Mouse (Mus musculus): Measurements from ENCODE around the gene Trpm1. TPM values are rescaled to one million over a fixed set of nuclear protein-coding genes. Genes with fewer than 3 reads are reported as not detected.
A peak's percentile ranks its signal among the peaks of the same experiment; 100 is the strongest.

Gene Trpm1
- total RNA-seq, 2 experiments from 2014 or later = 0.38 to 0.66 TPM

DNA sequence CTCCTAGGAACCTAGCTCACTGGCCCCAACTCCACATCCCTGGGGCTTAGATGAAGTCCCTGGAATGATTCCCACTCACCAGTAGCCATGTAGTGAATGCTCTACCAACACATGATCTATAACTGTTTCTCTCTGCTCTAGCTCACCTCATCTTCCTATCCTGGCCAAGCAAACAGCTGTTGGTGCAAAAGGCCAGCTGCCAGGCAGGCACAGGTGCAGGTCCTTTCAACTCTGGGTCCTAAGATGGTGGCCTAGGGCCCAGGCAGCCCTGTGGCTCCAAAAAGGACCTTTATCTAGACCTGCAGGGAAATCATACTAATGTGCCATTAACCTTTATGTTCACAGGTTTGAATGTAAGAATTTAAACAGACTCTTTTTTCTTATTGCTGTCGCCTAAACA, 10.3 kb downstream of the Trpm1 start:
- no peak for DNase-seq

DNA sequence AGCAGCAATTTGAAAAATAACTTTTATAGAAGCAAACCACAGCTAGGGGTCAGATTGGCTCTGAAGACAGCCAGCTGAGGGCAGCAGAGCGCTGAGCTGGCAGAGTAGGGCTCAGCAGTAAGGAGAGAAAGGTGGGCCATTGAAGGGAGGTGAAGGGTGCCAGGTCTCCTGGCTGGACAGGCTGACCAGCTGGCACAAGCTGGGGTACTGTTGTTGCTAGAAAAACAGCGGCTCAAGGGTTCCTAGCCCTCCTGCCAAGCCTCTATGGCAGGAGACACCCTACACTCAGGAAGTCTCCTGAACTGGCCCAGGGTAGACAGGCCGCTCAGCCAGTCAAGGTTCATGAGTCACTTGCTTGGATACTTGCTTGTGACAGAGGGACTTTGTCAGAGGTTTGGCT, 11.4 kb downstream of the Trpm1 start:
- DNase-seq = peak; percentile 57

DNA sequence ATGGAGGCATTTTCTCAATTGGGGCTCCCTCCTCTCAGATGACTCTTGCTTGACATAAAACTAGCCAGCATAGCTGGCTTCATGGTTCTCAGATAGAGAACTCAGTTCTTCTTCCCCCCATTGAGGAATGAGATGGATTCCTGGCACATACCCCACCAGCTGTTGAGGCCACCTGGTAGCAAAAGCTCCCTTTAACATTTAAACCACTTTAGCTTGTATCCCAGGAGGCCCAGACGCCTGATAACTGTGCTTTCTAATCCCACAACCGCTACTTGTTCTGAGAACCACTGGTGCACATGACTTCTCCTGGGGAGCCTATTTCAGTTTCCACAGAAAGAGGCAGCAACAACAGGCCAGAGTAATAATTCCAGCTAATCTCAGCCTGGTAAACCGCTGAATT, 12.4 kb downstream of the Trpm1 start:
- DNase-seq = no peak

DNA sequence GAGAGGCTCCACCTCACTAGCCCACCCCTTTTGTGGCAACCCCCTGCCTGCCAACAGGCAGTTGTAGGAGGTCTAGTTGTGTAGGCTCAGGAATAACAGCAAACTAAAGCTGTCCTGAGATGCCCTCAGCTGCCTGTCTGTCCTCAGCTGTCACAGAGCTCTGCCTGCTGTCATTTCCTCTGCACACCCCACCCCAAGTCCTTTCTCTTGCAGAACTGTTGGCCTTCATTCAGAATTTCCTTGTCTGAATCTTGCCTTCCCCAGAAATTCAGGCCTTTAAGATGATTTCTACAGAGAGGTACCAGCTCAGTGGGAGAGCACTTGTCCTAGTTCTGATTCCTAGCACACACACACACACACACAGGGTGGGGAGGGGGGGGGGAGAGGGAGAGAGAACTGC, 13.1 kb downstream of the Trpm1 start:
- DNase-seq = no peak

DNA sequence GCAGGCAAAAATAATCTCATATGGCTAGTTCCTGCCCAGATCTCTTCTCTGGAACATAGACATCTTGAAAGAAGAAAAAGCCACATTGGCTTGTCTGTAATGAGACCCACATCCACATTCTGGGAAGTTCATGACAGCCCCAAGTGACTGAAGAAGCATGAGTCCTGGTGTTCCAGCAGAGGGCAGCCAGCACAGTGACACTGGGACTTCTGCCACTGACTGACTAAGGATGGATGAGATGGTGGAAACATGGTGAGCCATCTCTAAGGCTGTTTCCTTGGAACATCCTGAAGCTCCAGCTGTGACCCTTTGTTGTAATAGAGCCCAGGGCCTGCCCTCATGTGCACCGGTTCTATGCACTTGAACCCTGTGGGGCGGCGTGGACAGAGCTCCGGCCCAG, 25.7 kb downstream of the Trpm1 start:
- no peak for DNase-seq

DNA sequence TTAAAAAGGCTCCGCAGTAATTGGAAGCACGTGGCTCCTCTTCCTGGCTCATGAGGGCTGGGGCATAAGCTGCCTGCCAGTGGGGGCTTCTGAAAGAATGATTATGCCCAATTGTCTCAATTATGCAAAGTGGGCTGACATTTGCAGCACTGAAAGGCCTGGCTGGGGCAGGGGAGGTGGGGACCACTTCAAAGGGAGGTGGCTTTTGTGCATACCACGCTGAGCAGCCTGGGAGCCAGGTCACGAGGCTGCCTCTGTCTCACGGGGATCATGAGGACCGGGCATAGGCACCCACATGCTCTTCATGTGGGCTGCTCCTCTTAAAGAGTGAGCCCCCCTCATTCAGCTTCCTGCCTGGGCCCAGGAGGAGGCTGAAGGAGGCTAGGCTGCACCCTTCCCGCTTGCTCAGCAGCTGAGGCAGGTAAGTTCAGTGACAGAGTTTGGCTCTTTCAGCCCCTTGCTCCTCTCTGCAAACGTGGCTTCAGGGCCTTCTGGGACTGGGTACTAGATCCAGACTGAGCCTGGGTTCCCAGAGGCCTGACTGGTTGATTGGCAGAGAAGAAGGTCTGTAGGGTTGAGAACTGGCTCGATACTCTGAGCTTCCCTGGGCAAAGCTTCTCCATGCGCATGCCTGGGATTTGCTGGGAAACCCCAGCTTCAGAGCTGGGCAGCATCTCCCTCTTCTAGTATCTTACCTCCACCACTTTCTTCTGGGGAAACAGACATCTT, 31.7 kb downstream of the Trpm1 start:
- no peak for DNase-seq

DNA sequence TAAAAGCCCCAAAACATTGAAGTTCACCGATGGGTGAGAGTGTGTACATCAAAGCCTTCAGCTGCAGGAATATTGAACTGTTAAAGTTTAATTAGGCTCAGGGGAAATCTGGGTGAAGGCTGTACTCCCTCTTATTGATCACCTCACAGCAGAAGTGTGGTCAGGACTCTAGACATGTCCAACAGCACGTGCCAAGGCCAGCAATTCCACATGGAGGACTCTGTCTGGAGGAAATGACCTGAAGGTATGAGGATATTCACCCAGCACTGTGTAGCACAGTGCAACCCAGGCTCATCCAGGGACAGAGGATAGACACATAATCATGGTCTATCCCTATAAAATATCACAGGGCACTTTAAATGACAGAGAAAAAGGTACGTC, 32.3 kb downstream of the Trpm1 start:
- DNase-seq = no peak

DNA sequence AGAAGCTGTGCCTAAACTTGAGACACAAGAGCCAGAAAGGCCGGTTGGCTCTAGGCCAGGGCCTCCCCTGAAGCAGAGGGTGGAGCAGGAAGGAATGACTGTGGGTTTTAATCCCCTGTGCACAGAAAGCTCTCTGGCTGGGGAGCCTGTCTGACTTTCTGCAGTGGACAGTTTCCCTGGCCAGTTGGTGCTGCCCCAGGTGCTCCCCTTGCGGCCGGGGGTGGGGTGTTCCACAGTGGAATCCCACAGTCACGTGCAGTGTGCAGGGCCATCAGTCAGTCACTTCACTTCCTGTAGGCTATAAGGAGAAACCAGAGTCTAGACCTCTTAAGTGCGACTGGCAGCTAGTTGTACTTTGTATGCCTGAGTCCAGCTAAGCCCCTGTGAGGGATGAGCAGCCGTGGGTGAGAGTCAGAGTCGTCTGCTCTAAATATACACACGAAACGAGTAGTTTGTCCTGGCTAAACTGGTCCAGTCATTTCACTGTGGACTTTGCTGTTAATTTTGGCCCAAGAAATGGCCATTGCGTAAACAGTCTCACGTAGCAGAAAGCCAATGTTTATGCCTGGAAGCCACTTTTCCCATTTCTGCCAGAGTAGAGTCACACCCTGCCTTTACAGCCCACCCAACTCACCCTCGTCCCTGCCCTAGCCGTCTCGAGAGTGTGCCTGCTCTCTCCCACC, 38.8 kb downstream of the Trpm1 start:
- peak; percentile 53 for DNase-seq

DNA sequence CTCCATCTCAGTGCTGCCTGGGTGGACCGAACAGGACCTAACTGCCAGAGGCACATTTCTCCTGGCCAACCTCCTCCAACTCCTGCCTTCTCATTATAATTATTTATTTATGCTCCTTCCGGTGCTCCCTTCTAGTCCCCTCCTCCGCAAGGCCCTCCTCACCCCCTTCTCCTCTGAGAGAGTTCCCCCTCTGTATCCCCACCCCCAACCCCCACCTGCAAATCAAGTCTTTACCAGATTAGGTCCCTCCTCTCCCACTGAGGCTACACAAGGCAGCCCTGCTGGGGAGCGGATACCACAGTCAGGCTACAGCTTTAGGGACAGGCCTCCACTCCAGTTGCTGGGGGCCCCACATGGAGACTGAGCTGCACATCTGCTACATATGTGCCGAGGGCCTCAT, 39.8 kb downstream of the Trpm1 start:
- no peak for DNase-seq

DNA sequence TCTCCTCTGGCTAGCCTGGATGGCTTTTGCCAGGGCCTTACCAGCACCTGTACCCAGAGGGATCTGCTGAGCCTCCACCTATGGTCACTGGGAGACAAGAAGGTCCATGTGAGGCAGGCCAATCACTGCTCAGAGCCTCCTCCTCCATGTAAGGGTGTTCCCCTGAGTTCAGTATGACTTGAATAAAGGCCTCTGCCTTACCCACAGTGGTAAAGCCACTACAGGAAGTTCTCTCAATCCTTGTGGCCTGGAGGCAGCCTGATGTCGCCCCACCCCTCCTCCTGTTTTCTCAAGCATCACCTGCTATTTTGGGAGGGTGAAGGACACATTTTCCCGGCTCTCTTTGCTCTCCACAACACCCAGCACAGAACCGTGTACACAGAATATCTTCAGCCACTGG, 42.5 kb downstream of the Trpm1 start:
- no peak for DNase-seq

DNA sequence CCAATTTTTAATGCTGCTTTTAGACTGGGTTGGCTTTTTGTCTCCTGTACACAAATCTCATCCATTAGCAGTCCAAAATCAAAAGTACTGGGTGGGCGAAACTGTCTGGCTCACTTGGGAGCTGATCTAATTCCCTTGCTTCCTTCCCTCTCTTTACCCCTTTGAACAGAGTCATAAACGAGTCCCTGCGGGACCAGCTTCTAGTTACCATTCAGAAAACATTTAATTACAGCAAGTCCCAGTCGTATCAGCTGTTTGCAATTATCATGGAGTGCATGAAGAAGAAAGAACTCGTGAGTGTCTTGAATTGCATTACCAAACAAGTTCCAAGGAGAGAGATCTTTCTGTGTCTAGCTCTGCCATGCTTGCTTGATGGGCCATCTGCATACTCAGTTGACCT, 55.1 kb downstream of the Trpm1 start:
- DNase-seq = no peak

DNA sequence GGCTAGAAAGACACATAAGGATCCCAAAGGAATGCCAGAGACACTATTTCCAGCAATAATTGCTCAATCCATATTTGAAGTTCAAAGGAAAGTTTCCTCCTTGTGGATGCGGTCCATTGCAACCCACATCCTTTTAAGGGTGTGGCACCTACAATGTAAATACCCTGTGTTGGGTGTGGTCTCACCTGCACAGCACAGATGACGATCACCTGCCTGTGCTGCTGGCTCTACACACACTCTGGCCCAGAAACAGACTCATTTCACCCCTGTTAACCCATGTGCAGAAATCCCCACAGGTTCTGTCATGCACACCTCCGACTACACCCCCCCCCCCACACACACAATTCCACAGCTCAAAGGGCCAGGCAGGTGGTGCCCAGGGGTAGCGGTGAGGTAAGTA, 59.2 kb downstream of the Trpm1 start:
- no peak for DNase-seq

DNA sequence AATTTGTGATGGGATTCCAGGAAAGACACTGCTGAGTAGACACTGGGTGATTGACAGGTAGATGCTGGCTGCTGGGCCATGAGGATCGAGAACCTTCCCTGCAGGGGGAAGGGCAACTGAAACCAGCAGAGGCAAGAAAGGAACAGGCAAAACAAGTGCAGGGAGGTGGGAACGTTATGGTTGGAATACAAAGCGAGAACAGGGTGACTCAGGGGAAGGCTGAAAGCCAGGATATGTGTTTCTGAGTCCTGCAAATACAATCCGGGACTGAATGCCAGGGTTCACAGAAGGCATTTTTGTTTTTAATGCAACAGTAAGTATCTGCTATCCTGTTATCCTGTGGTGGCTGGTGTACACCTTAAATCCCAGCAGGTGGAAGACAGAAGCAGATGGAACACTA, 60.4 kb downstream of the Trpm1 start:
- no peak for DNase-seq

DNA sequence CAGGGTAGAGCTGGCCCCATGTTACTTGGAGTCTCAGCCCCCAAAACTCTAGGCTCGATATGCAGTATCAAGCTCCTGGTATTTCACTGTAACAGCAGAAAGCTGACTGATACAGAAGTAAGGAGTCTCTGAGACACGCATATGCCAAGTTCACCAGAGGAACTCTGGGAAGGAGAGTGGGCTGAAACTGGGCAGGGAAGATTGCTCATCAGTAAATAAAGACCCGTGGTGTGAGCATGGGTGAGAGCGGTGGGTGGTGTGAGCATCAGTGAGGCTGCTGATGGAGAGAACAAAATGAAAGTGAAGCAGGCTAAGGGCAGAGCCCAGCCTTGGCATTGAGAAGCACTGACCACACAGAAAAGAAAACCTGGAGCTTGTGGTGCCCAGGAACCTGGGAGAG, 62.0 kb downstream of the Trpm1 start:
- DNase-seq = no peak

DNA sequence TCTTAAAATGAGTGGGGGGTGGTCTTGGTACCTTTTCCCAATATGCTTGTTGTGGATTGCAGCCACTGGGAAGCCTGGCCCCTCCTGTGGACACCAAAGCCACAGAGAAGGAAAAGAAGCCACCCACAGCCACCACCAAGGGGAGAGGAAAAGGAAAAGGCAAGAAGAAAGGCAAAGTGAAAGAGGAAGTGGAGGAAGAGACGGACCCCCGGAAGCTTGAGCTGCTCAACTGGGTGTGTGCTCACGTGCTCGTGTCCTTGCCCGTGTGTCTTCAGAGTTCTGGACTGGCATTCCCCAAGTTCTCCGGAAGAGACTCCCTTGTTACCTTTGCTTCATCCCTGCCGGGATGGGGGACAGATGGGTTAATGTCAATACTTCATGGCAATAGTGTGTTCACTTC, 63.8 kb downstream of the Trpm1 start:
- no peak for DNase-seq

DNA sequence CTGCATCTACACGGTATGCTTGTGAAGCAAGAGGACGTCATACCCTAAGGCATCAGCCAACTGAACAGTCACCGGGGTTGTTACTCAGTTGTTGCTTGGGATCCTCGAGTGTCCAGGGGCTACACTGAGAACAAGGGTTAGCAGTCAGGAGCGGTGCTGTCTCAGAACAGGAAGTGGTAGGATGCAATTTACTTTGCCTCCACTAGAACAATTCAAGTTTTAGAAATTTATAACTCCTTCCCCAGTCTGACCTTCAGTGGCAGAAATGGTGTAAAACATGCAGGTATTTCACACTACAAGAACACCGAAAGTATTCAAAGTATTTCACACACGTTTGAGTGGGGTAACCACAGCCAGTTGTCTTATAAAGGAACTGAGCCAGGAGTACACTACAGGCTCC, 66.1 kb downstream of the Trpm1 start:
- DNase-seq = no peak

DNA sequence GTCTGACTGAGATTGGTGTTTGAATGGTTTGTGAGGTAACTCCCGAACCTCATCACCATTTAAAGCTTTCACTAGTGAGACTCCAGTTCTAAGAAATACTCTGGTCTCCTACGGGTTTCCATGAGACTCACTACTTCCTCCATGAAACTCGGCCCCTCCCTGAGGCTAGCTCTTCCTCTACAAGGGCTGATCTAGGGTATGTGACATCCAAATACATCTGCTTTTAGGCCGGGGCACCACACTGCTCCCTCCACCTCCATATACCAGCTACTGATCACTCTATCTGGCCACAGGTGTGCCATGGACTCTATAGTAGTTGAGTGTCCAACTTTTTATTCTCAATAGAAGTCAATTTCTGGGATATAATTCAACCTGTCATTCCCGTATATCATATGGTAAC, 69.6 kb downstream of the Trpm1 start:
- DNase-seq = no peak

DNA sequence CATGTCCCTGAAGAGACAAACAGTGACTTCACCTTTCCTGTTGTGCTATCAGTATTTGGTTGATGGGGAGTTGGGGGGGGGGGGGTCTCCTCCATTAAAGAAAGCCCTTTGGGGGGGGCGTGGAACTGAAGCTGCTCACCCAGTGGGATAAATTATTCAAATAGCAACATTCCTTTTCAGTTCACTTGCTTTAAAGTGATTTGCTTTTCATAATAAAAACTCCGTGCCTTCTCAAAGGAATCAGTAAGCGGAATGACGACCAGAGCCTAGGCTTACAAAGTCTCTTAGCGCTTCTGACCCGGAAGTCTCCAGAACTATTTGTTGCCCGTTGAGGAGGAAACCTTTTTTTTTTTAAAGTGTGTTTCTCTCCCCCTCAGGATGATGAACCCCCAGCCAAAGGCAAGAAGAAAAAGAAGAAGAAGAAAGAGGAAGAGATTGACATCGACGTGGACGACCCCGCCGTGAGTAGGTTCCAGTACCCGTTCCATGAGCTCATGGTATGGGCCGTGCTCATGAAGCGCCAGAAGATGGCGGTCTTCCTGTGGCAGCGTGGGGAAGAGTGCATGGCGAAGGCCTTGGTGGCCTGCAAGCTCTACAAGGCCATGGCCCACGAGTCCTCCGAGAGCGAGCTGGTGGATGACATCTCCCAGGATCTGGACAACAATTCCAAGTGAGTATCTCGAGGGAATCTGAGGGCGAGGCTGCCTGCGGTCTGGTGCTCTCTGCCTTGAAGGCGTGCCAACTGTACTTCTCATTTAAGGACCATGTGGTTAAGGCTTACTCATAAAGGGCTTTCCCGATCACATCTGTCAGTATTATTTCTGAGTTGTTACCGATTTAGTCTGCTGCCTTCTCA, 72.9 kb downstream of the Trpm1 start:
- no peak for DNase-seq

DNA sequence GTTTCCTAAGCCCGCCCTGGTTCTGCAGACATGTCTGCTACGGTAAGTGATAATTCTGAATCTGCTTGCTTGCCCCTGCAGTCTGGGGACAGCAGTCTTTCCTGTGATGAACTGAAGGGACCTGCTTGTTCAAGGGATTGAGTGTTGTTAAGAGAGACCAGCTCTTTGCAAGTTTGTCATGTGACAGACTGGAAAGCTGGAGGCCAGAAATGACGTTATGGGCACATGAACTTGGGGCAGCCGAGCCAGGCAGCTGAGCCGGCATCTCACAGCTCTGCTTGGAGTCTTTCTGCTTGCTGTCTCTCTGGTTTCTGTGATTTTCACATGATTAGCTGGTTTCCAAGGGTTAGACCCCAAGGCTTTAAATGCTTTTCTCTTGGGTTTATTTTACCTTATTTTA, 74.0 kb downstream of the Trpm1 start:
- no peak for DNase-seq

DNA sequence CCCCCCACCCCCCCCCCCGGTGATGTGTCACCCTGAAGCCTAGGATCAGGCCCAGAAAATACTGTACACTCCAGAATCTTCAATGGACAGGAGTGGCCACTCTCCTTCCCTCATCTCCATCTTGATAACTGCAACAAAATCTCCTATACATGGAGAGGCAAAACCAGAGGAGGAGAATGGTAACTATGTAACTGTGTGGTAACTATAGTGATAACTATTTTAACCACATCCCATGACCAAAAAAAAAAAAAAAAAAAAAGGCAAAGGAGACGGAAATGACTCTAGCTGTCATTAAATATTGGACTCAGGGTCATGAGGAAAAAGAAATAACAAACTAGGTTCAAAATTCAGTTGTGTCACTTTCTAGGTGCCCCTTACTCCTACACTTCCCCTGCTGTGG, 74.7 kb downstream of the Trpm1 start:
- DNase-seq = no peak

DNA sequence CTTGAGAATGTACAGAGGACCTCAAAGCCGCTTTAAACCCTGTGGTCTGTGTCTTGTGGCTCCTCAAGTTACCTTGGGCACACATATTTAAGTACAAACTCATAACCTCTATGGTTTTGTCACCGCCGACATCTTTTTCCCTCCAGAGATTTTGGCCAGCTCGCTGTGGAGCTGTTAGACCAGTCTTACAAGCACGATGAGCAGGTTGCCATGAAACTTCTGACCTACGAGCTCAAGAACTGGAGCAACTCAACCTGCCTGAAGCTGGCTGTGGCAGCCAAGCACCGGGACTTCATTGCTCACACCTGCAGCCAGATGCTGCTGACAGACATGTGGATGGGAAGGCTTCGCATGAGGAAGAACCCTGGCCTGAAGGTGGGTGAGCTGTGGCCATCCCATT, 76.3 kb downstream of the Trpm1 start:
- no peak for DNase-seq

DNA sequence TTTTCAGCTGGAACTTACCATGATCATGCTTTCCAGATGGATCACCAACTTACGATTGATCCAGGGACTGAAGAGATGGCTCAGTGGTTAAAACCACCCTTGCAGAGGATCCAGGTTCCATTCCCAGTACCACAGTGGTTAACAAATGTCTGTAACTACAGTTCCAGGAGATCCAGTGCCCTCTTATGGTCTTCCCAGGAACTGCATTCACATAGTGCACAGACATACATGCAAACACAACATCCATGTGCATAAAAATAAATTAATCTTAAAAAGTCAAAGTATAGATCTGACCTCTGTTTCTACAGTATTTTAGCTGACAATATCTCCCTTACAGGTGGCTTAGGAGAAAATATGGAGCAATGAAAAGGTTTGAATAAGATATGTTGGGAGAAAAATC, 77.4 kb downstream of the Trpm1 start:
- no peak for DNase-seq

DNA sequence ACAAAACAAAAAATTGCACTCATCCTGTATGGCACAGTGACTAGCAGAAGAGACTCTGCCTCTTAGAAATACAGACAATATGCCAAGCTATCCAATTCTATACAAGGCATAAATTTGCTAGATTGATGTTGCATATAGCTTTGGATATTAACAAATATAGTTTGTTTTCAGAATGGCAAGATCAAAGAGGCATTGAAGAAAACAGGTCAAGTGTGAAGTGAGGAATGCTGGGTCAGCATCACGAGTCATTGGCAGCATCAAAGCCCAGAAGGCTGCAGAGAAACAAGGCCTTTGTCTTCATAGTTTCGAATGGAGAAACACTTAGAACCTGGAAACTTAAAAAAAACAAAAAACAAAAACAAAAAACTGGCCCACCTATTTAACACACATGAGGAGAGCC, 78.4 kb downstream of the Trpm1 start:
- no peak for DNase-seq
